Mouse (Mus musculus) yolk sac, embryonic 10.5 days (tissue): ENCODE results near the gene Ubxn1.
"Not testable (repeated sequence)": the region's sequence is repeated elsewhere in the genome, so short reads cannot be mapped to it uniquely, and the experiment has no call there.

ENCODE experiments used
- DNase-seq: peaks from one replicate; pipeline ENCODE4 v3.0.0-alpha.2; 2017; ENCODE audit warnings: low spot score

Gene Ubxn1

GRCm38 (mm10) chr19:8857689-8858088, 13.6 kb upstream of the Ubxn1 start:
- no peak for DNase-seq

DNA sequence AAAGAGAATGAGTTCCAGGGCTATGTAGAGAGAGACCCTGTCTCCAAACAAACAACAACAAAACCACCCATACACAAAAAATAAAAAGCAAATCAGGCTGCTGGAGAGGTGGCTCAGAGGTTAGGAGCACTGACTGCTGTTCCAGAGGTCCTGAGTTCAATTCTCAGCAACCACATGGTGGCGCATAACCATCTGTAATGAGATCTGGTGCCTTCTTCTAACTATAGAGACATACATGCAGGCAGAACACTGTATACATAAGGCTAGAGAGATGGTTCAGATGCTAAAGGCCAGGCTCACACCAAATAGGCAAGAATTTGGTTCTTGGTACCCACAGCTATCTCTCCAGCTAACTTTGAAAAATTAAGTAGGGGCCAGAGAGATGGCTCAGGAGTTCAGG, 12.3 kb upstream of the Ubxn1 start:
- DNase-seq = no peak

DNA sequence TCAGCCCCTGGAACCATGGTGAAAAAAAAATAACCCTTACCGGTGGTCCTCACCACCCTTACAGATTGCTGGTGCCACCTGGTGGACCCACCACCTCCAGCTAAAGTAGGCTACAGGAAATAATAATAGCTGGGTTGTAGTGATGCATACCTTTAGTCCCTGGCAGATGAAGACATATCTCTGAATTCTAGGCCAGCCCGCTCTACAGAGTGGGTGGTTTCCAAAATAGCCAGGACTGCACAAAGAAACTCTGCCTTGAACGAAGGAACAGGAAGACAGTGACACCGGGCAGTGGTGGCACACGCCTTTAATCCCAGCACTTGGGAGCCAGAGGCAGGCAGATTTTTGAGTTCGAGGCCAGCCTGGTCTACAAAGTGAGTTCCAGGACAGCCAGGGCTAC, 7.0 kb upstream of the Ubxn1 start:
- no peak for DNase-seq

- not testable (repeated sequence) for DNase-seq
Measured at GRCm38 (mm10) chr19:8870381-8870780, 915 bp upstream of the Ubxn1 start.

GRCm38 (mm10) chr19:8870838-8871237, 458 bp upstream of the Ubxn1 start:
- no peak for DNase-seq

GRCm38 (mm10) chr19:8872266-8872840, 1.1 kb downstream of the Ubxn1 start:
- peak; percentile 68 for DNase-seq

DNA sequence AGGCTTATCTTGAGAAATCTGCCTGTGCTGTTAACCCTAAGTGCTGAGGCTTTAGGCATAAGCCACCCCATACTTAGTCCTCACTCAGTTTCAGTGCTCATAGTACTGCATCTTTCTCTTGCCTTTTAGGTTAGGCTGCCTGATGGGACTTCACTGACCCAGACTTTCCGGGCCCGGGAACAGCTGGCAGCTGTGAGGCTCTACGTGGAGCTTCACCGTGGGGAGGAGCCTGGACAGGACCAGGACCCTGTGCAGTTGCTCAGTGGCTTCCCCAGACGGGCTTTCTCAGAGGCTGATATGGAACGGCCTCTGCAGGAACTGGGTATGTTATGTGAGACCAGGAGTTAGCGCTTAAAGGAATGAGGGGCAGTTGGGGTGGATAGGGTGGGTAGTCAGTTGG, 3.7 kb downstream of the Ubxn1 start:
- DNase-seq = no peak

DNA sequence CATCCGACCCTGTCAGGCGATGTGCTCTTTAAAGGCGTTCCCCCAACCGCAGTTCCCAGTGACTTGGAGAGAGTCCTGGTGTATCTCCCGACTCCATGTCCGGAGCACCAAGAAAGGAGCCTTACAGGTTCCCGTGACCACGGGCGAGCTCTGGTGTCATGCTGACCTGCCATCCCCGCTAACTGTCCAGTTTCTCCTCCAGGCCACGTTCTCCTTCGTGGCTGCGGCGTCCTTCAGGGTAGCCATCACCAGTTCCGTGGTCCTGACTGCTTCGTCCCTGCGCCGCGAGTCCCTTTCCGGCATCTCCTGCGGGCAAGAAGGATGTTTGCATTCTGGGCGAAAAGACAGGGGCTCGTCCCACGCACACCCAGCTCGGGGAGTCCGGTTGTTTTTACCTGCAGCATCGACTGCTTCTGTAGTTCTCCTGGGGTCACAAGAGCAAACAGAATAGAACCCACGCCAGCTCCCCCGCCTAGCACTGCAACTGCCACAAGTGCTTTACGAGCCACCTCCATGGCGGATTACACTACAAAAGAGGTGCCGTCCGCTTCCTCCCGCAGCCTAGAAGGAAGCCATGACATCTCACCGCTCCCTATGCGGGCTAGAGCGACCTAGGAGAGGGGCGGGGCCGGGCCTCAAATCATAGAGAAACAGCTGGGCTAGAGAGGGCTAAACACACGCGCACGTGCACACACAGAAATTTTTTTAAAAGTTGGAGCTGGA, 9.2 kb downstream of the Ubxn1 start, which contains the start of gene Uqcc3:
Gene Uqcc3, minus strand, starts transcription at position 613 of the 723 bp plus-strand sequence.
- DNase-seq = peak; percentile 89

DNA sequence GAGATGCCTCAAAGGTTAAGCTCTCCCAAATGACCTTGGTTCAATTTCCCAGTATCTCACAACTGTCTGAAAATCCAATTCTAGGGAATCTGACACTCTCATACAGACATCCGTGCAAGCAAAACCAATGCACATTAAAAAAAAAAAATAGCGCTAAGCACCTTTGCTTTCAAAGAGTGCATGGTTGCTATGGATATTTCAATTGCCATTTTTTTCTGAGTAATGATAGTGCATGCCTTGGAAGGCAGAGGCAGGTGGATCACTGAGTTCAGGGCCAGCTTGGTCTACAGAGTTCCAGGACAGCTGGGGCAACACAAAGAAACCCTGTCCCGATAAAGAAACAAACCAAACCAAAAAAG, 9.7 kb downstream of the Ubxn1 start:
- no peak for DNase-seq

DNA sequence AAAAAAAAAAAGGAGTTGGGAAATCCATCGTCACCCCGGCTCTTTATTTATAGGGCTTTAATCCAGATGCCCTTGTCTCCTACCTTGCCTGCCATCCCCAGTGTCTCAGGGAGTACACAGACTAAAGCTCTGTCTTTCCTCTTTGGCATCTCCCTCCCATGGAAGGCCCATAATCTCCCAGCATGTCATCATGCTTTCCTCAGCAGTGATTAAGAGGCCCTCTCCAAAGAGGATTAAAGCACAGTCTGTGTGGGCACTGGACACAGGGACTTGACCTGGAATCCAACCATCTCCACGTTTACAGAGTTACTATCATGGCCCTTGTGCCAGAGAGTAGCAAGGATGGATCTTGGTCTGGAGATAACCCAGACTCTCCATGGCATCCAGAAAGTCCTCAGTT, 12.3 kb downstream of the Ubxn1 start, which contains the start of the genes Lbhd1 and Gm49403:
Gene Lbhd1, plus strand, starts transcription at position 117 of the 400 bp plus-strand sequence.
Gene Gm49403, plus strand, starts transcription at position 315 of the 400 bp plus-strand sequence.
- DNase-seq = no peak

DNA sequence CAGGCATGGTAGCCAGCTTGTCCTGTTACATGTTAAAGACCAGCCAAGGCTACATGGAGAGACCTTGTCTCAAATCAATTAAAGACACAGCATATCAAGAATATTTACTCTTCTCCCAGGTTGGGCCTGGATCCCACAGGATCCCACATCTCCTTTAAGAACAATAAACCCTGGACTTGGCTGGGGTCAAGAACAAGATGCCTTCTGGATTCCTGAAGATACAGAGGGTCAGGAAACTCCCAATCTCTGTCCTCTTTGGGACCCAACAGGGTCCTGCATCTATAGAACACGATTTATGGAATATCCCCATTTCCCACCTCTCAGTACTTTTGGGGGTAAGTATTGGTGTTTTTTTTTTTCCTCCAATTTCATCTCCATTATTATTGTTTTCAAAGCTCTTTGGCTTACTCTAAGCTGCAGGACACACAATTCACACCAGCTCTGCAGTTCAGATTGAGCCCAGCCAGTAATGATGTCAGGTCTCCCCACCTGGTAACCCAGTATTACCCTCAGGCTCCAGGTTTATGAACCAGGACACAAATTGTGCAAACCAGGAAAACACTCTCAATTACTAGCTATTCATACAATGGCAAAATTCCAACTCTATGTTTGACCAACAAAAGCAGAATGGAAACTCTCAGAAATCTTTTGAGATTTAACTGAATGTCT, 15.8 kb downstream of the Ubxn1 start:
- DNase-seq = no peak

- no peak for DNase-seq
Measured at GRCm38 (mm10) chr19:8887585-8888463, 16.5 kb downstream of the Ubxn1 start.

GRCm38 (mm10) chr19:8888511-8889385, 17.5 kb downstream of the Ubxn1 start, which contains the start of the genes 1810009A15Rik and Gm49416:
TSS of gene 1810009A15Rik (plus strand) at chr19:8888853.
TSS of gene Gm49416 (plus strand) at chr19:8888926.
- DNase-seq = peak; percentile 96

- DNase-seq = peak; percentile 88
Measured at GRCm38 (mm10) chr19:8892829-8893766, 21.8 kb downstream of the Ubxn1 start, which contains the start of gene Ints5. TSS of gene Ints5 (plus strand) at chr19:8893005.

DNA sequence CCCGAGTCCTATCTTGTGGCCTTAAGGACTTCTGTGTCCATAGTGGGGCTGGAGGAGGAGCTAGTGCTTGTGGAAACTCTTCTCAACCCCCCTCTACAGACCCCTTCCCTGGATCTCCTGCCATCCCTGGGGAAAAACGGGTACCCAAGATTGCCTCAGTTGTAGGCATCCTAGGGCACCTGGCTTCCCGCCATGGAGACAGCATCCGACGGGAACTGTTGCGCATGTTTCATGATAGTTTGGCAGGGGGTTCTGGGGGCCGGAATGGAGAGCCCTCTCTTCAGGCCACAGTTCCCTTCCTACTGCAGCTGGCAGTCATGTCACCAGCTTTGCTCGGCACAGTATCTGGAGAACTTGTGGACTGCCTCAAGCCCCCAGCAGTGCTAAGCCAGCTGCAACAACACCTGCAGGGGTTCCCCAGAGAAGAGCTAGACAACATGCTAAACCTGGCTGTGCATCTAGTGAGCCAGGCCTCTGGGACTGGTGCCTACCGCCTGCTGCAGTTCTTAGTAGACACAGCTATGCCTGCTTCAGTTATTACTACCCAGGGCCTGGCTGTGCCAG, 24.2 kb downstream of the Ubxn1 start:
- no peak for DNase-seq

GRCm38 (mm10) chr19:8896231-8896630, 24.9 kb downstream of the Ubxn1 start:
- DNase-seq = not testable (repeated sequence)

DNA sequence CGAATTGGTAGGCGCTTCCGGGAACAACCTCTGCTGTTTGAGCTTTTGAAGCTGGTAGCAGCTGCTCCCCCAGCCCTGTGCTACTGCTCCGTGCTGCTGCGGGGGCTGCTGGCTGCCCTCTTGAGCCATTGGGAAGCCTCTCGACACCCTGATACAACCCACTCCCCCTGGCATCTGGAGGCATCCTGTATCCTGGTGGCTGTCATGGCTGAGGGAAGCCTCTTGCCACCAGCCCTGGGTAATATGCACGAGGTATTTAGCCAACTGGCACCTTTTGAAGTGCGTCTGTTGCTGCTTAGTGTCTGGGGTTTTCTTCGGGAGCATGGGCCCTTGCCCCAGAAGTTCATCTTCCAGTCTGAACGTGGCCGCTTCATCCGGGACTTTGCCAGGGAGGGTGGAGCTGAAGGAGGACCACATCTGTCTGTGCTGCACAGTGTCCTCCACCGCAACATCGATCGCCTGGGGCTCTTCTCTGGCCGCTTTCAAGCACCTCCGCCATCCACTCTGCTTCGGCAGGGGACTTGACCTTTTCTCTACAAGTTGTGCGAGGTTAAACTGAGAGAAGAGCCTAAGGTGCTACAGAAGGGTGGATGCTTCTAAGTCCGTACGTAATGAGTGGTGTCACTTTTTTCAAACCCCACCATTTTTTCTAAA, 26.0 kb downstream of the Ubxn1 start:
- DNase-seq = not testable (repeated sequence)

DNA sequence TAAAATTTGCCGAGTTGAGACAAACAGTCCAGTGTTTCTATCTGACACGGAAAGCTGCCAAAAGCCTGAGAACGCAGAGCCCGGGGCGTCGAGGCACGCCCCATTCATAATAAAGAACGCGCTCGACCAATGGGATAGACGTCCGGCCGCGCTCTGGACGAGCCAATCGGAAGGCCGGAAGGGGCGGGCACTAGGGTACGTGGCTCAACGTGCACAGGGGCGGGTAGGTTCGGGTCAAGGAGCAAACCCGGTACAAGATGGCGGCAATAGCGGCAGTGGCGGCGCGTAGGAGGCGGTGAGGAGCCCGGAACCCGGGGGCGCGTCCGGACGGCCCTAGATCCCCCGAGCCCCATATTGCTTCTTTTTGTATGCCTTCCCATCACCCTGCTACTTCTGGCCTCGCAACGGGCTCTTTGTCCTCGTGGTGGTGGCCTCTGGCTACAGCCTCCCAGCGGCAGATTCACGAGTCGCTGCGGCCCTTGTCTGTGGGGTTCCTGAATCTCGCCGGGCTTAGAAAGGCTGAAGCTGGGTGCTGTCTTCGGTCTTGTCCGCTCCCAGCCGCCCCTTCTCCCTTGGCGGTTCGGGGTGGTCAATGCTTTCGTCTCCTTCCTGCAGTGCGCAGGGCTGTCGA, 26.7 kb downstream of the Ubxn1 start, which contains the start of gene Ganab:
Gene Ganab, plus strand, starts transcription at position 207 of the 631 bp plus-strand sequence.
- peak; percentile 96 for DNase-seq
